Mouse (Mus musculus) hindbrain, embryonic 12.5 days (tissue): Measurements from ENCODE around the gene C130050O18Rik. TPM values are rescaled to one million over a fixed set of nuclear protein-coding genes. Genes with fewer than 3 reads are reported as not detected.
A peak's percentile ranks its signal among the peaks of the same experiment; 100 is the strongest.
"Not testable (repeated sequence)": the region's sequence is repeated elsewhere in the genome, so short reads cannot be mapped to it uniquely, and the experiment has no call there.

Experiments
- ATAC-seq: fragments of 200-750 bp; cut with Nextera tagmentation; 2 replicates; pipeline ENCODE4 v1.8.0; 2017; ENCODE audit warnings: moderate TSS enrichment; ENCODE audit not compliant: low FRiP score
- H3K27ac ChIP-seq: fragments of 300-500 bp; sonication (generic); 2 replicates; pipeline ENCODE4 v1.5.1; 2016; ENCODE audit warnings: mild to moderate bottlenecking
- H3K27me3 ChIP-seq: fragments of 300-500 bp; sonication (generic); 2 replicates; pipeline ENCODE4 v1.6.1; 2016; ENCODE audit warnings: mild to moderate bottlenecking
- H3K36me3 ChIP-seq: fragments of 300-500 bp; sonication (generic); 2 replicates; pipeline ENCODE4 v1.6.1; 2016; ENCODE audit warnings: mild to moderate bottlenecking
- H3K4me1 ChIP-seq: fragments of 300-500 bp; sonication (generic); 2 replicates; pipeline ENCODE4 v1.6.1; 2016
- H3K4me2 ChIP-seq: fragments of 300-500 bp; sonication (generic); replicated peaks from 2 replicates; pipeline ENCODE4 v1.6.1; 2016; ENCODE audit warnings: mild to moderate bottlenecking
- H3K4me3 ChIP-seq: fragments of 300-500 bp; sonication (generic); 2 replicates; pipeline ENCODE4 v1.5.1; 2016; ENCODE audit warnings: mild to moderate bottlenecking
- H3K9ac ChIP-seq: fragments of 300-500 bp; sonication (generic); 2 replicates; pipeline ENCODE4 v1.6.1; 2016; ENCODE audit warnings: mild to moderate bottlenecking, moderate library complexity
- H3K9me3 ChIP-seq: fragments of 300-500 bp; sonication (generic); replicated peaks from 2 replicates; pipeline ENCODE4 v1.6.1; 2016; ENCODE audit warnings: mild to moderate bottlenecking
- WGBS: fragments of 180-500 bp; shearing (Covaris S2); methylation state at CpG from one replicate; pipeline ENCODE4 v1.1.7; 2016; 5-methylcytosine and 5-hydroxymethylcytosine counted together
- polyA plus RNA-seq: library from polyadenylated mRNA; unstranded; fragments of >200 nt; fragmentation: Nextera tagmentation; extraction: Ambion mirVana; gene quantifications from 2 replicates; pipeline ENCODE4 v1.2.1, GENCODE M21; 2016

Gene C130050O18Rik
- polyA plus RNA-seq, 1 experiment from 2014 or later, result 0.45 TPM

DNA sequence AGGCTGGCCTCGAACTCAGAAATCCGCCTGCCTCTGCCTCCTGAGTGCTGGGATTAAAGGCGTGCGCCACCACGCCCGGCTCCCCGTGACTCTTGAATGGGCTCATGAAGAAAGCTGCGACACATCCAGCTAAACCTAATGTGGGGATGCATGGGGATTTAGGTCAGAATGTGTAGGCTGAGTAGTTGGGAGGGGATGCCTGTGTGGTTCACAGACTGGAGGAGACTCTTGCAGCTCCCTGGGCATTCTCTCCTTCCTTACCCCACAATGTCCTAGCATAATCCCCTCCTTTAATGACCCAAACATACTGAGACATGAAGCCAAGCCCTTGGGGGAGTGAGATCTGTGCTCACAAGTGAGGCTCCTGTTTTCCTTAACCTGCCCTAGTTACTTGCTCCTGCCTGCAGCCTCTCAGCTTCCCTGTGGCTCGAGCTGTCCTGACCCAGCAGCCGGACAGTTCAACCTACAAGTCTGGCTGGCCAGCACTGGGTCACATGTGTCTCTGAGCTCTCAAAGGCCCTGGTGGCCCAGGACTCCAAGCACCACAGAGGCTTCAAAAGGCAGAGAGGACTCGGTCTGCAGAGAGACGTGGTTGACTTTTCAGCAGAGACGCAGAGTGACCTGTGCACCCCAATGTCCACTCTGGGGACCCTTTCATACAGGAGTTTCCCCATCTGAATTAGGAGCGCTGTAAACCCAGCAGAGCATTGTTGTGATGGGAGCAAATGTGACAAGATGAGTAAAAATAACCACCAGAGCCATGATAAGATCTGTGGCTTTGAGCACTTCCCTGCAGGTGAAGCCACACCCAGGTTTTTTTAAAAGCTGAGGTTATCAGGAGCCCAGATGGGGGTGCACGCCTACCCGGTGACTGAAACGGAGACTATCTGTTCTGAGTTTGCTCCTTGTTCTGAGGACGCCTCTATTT, 23.2 kb upstream of the C130050O18Rik start:
- no peak for ATAC-seq
- Histone ChIP-seq H3K9me3 (no peaks in the 10 kb centered on the region), H3K9ac (no peak overlapping the region), H3K4me1 (peaks cover 47% of the 10 kb centered on the region), H3K36me3 (no peaks in the 10 kb centered on the region), H3K27me3 (0 out of 2 replicates have a peak, but pooled peaks cover 9% of the 10 kb centered on the region), H3K4me3 (no peak overlapping the region), H3K4me2 (no peak overlapping the region), H3K27ac (peak overlapping the region; percentile 55; the same call in 1 of the 2 replicates)
- 84% methylated on average over 18 of the region's 18 CpGs for WGBS

DNA sequence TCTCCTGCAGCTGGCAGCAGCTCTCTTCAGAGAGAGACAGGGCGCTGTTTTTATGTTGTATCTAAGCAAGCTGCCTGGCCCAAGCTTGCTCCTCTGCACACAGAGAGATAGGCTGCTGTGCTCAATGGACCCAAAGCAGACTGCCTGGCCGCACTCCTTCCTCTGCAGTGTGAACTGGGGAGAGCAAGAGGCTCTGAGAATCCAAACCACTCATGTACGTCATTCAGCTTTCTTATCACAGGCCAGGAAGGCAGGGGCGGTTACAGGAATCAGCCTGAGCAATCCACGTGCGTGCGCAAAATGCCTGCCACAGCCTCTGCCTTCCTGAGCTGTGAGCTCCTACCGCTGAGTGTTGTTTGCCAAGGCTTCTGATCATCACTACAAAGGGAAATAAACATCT, 22.3 kb upstream of the C130050O18Rik start:
- no peaks in the 10 kb centered on the region for H3K9me3 ChIP-seq
- H3K4me2 ChIP-seq, result no peak overlapping the region
- H3K9ac ChIP-seq, result no peak overlapping the region
- H3K4me1 ChIP-seq, result peaks cover 48% of the 10 kb centered on the region
- H3K27ac ChIP-seq, result peak overlapping the region; percentile 55
- WGBS, result 82% methylated on average over 8 of the region's 8 CpGs
- ATAC-seq, result no peak
- H3K36me3 ChIP-seq, result no peaks in the 10 kb centered on the region
- no peak overlapping the region for H3K4me3 ChIP-seq
- H3K27me3 ChIP-seq, result 0 out of 2 replicates have a peak, but pooled peaks cover 9% of the 10 kb centered on the region

DNA sequence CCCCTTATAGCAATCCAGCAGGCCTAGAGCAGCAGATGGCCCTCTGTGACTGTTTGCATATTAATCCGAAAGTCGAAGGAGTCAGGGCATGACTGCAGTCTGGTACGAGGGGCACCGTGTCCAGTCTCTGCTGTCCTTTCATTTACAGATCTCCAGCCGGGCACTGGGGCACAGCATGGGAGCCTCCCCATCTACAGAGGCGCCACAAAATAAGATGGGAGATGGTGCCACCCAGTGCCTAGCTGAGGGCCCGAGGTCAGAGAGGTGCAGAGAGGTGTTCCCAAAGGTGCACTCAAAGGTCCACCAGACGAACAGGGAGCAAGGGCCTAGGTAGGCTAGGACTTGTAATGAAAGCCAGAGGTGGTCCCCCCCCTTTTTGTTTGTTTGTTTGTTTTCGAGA, 21.8 kb upstream of the C130050O18Rik start:
- peaks cover 48% of the 10 kb centered on the region for H3K4me1 ChIP-seq
- WGBS, result 75% methylated on average over 9 of the region's 9 CpGs
- H3K27ac ChIP-seq, result peak overlapping the region; percentile 12
- no peaks in the 10 kb centered on the region for H3K9me3 ChIP-seq
- H3K4me2 ChIP-seq, result no peak overlapping the region
- no peak overlapping the region for H3K4me3 ChIP-seq
- ATAC-seq, result no peak
- no peaks in the 10 kb centered on the region for H3K36me3 ChIP-seq
- H3K9ac ChIP-seq, result no peak overlapping the region
- 0 out of 2 replicates have a peak, but pooled peaks cover 9% of the 10 kb centered on the region for H3K27me3 ChIP-seq

DNA sequence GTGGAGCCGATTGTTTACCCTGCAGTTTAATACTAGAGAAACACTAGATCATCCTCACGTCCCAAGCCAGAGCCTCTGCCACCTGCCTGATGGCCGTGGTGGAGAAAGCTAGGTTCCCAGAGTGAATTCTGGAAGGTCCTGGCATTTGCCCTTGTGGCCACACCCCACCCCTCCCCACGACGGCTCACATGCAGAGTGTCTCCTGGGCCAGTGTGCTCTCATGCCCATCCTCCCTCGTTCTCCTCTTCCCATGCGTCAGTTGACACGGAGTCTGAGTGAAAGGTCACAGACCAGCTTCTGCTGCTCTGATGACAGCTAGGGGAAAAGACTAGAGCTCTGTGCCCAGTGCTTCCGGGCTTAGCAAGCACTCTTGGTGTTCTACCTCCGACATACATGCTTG, 20.5 kb upstream of the C130050O18Rik start:
- Histone ChIP-seq H3K4me3 (no peak overlapping the region), H3K27ac (no peak overlapping the region), H3K9me3 (no peaks in the 10 kb centered on the region), H3K36me3 (no peaks in the 10 kb centered on the region), H3K27me3 (0 out of 2 replicates have a peak, but pooled peaks cover 6% of the 10 kb centered on the region), H3K4me1 (peaks cover 50% of the 10 kb centered on the region), H3K4me2 (no peak overlapping the region), H3K9ac (no peak overlapping the region)
- no peak for ATAC-seq
- WGBS, result 64% methylated on average over 10 of the region's 10 CpGs

DNA sequence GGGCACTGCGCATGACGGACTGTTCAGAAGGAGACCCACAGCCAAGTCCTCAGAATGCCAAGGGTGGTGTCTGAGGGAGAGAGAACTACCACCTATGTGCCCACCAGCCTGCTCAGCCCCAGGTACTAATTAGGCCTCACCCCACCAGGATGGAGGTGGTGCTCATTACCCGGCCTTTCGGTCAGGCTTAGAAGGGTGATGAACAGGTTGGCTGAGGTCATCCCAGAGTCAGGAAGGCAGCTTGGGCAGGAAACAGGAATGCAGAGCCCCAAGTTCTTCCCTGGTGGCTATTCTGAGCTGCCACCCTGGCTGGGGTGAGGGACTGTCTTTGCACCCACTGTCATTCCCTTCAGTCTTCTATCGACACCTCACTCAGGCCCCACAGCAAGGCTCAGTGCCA, 19.0 kb upstream of the C130050O18Rik start:
- no peak overlapping the region for H3K27ac ChIP-seq
- 95% methylated on average over 5 of the region's 5 CpGs for WGBS

DNA sequence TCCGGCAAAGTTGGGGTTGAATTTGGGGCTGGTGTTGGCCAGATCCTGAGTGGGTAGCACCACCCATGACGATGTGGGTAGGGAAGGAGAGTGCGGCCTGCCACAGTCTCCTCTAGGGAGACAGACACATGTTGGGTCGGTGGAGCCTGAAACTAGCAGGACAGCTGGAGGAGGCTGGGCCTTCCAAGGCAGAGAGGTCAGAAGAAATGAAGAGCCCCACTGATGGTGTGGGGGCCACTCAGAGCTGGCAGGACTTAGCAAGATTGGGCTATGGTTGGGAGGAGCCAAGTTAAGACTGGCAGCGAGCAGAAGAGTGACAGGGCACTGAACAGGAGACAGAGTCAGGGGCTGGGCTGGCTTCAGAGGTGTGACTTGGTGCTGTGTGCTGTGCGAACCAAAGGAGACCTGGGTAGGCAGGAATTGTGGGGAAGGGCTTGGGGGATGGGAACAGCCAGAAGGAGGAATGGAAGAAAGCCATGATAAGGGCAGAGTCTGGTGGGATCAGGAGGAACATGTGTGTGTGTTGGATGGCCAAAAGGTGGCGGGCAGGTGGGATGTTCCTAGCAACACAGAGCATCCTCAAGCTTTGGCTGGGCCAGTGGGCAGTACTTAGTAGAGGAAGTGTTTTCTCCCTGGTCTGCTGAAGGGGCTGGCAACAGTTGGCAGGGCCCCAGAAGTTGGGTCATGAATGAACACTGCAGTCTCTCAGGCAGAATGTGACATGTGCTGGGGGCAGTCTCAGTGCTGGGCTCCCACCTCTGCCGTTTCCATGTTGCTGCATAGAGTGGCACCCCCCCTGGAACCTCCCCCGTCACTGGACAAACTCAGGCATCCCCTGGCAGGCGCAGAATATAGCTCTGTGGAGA, 17.5 kb upstream of the C130050O18Rik start:
- WGBS, result 82% methylated on average over 10 of the region's 10 CpGs
- no peak overlapping the region for H3K9ac ChIP-seq
- H3K4me1 ChIP-seq, result peaks cover 44% of the 10 kb centered on the region
- H3K4me2 ChIP-seq, result no peak overlapping the region
- H3K27ac ChIP-seq, result 0 out of 2 replicates have a peak overlapping the region, but pooled peaks have one; percentile 23
- H3K9me3 ChIP-seq, result no peaks in the 10 kb centered on the region
- no peak for ATAC-seq
- no peaks in the 10 kb centered on the region for H3K27me3 ChIP-seq
- no peaks in the 10 kb centered on the region for H3K36me3 ChIP-seq
- H3K4me3 ChIP-seq, result no peak overlapping the region

More for the DNA sequence above, 19.0 kb upstream of the C130050O18Rik start:
- H3K36me3 ChIP-seq, result no peaks in the 10 kb centered on the region
- H3K9me3 ChIP-seq, result no peaks in the 10 kb centered on the region
- peaks cover 53% of the 10 kb centered on the region for H3K4me1 ChIP-seq
- no peak overlapping the region for H3K4me2 ChIP-seq
- 0 out of 2 replicates have a peak, but pooled peaks cover 5% of the 10 kb centered on the region for H3K27me3 ChIP-seq
- no peak overlapping the region for H3K4me3 ChIP-seq
- no peak overlapping the region for H3K9ac ChIP-seq
- ATAC-seq, result no peak

DNA sequence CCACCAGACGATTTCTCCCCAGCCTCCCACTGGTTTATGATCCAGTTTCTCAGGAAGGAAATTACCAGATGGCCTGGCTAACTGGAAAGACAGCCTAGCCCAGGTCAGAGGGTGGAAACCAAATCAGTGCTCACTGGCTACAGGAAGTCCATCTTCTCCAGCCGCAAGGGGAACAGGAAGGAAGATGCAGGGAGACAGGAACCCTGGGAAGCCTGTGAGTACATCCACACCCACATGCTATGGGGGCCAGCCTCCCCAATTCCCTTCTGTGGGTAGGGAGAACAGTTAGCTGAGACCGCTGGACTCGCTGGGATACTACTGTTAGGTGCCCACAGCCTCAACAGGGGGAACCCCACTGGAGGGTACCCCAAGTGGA, 16.9 kb upstream of the C130050O18Rik start:
- Histone ChIP-seq H3K27ac (peak overlapping the region; percentile 23; the same call in 1 of the 2 replicates), H3K4me3 (no peak overlapping the region), H3K27me3 (no peaks in the 10 kb centered on the region), H3K9me3 (no peaks in the 10 kb centered on the region), H3K4me1 (peaks cover 38% of the 10 kb centered on the region), H3K4me2 (no peak overlapping the region), H3K9ac (no peak overlapping the region; the same call in 1 of the 2 replicates), H3K36me3 (no peaks in the 10 kb centered on the region)
- no peak for ATAC-seq
- 82% methylated on average over 4 of the region's 4 CpGs for WGBS

DNA sequence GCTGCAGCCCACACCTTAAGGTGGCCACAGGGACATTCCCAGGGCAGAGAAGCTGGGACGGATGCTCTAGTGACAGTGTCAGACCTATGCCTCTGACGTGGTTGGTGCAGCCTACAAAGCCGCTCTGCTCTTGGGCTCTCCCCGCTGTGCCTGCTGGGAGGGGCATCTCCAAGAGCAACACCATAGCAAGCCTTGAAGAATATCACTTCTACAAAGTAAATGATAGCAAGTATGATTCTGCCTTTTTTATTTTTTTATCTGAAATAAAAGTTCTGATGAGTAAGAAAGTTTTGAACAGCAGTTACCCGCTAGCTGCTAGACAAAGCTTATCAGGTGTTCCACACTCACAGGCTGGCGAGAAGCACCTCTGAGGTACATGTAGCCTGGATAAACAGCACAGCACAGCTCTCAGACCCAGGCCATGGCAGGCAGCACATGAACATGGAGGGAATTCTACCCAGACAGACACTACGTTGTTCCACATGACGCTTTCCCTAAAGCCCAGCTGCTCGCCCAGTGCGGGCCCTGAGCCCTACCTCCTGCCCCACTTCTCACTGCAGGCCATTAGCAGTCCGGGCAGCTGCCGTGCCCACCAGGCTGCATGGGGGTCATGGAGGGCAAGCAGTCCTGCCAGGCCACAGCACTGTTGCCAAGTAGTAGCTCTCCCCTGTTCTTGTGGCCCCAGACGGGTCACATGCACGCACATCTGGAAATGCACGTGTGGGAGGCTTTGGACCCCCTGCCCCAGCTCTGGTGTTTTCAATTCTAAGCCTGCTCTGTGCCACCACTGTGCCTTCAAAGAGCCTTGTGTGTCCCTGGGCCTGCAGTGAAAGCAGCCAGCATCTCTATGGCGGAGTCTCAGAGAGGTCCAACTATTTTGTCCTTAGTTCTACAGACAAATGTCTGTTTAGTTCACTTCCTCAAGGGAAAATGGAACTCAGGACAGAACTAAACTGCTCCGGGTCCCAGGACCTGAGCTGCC, 16.1 kb upstream of the C130050O18Rik start:
- no peaks in the 10 kb centered on the region for H3K27me3 ChIP-seq
- no peak overlapping the region; the same call in 1 of the 2 replicates for H3K9ac ChIP-seq
- 77% methylated on average over 17 of the region's 17 CpGs for WGBS
- H3K4me2 ChIP-seq, result no peak overlapping the region
- ATAC-seq, result no peak
- no peaks in the 10 kb centered on the region for H3K9me3 ChIP-seq
- H3K4me3 ChIP-seq, result no peak overlapping the region
- H3K36me3 ChIP-seq, result no peaks in the 10 kb centered on the region
- H3K4me1 ChIP-seq, result peaks cover 40% of the 10 kb centered on the region
- H3K27ac ChIP-seq, result peak overlapping the region; percentile 68

DNA sequence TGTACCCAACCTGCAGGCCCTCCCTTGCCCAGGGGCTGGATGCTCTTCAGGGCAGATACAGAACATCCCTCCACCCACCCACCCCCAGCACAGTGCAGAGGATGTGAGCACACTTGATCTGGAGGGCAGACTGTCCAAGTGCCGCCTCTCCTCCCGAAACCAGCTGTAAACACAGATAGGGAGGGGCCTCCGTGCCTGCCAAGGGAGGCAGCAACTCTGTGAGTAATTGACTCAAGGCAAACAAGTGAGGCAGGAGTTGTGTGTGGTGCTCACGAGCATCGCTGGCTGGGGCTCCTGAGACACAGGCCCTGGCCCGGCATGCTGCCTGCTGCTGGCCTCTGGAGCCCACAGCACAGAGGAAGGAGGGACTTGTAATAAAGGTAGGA, 15.4 kb upstream of the C130050O18Rik start:
- no peak for ATAC-seq
- H3K36me3 ChIP-seq, result no peaks in the 10 kb centered on the region
- peaks cover 37% of the 10 kb centered on the region for H3K4me1 ChIP-seq
- H3K4me3 ChIP-seq, result no peak overlapping the region
- WGBS, result 59% methylated on average over 6 of the region's 6 CpGs
- no peak overlapping the region for H3K9ac ChIP-seq
- peak overlapping the region; percentile 68 for H3K27ac ChIP-seq
- H3K4me2 ChIP-seq, result no peak overlapping the region
- H3K9me3 ChIP-seq, result no peaks in the 10 kb centered on the region
- no peaks in the 10 kb centered on the region for H3K27me3 ChIP-seq

DNA sequence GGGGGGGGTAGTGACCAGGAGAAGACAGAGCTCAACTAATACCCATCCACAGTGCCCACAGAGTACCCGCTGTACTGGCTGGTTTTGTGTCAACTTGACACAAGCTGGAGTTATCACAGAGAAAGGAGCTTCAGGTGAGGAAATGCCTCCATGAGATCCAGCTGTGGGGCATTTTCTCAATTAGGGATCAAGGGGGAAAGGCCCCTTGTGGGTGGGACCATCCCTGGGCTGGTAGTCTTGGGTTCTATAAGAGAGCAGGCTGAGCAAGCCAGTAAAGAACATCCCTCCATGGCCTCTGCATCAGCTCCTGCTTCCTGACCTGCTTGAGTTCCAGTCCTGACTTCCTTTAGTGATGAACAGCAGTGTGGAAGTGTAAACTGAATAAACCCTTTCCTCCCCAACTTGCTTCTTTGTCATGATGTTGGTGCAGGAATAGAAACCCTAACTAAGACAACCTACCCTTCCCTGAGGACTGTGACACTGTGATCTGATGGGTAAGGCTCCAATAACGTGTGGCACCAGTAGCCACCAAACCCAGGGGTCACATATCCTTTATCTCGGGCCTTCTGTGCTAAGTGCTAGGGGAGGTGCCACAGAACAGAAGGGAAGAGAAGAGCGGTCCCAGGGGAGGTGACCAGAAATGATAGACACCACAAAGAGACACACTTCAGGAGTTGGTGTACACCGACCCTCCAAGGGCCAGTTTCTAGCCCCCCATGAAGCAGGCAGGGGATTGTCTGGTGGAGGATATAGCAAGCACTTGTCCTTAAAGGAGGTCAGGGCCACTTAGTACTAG, 14.6 kb upstream of the C130050O18Rik start:
- 80% methylated on average over 5 of the region's 5 CpGs for WGBS
- peak overlapping the region; percentile 14; the same call in 1 of the 2 replicates for H3K9ac ChIP-seq
- not testable (repeated sequence) for H3K36me3 ChIP-seq, H3K9me3 ChIP-seq, H3K4me2 ChIP-seq, ATAC-seq, H3K27me3 ChIP-seq, H3K4me3 ChIP-seq
- peak overlapping the region; percentile 68; the same call in 1 of the 2 replicates for H3K27ac ChIP-seq
- peaks cover 33% of the 10 kb centered on the region for H3K4me1 ChIP-seq
